Mouse (Mus musculus): Measurements from ENCODE around the gene Galnt14.

Galnt14 gene

DNA sequence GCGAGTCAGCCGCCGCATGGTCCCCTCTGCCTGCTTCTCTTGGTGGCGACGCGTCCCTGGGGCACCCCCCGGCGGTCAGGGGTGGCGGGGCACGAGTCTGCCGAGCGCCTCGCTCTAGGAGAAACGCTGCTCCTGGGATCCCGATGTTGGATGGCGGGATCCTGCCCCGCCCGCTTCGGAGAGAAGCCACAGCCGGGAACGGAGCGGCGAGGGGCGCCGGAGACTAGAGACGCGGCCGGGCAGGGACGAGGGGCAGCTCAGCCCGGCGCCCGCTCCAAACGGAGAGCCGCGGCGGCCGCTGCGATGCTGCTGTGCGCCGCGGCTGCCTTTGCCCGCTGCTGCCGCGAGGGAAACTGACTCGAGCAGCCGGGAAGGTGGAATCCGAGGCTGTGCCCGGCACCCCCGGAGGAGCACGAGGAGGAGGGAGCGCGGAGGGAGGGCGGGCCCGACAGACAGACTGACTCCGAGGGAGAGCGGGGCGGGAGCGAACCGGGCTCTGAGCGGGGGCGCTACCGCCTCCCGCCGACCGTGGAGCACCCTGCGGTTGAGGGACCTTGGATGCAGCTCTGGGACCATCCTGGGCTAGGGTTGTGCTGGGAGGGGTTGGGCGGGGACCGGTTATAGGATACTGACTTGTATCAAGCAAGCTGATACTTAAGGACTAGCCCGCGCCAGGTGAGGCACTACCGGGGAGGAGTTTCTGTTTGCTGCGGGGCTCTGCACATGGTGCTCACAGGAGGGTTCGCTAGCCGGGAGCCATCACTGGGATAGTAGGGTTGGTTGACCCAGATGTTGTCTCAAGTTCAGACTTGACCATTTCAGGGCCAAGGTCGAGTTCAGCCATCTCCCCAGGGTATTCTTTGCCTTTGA is at the start of gene Galnt14:
TSS of gene Galnt14 (minus strand) at position 412 of the 870 bp plus-strand sequence.
- DNase-seq, result peak; percentile 20

DNA sequence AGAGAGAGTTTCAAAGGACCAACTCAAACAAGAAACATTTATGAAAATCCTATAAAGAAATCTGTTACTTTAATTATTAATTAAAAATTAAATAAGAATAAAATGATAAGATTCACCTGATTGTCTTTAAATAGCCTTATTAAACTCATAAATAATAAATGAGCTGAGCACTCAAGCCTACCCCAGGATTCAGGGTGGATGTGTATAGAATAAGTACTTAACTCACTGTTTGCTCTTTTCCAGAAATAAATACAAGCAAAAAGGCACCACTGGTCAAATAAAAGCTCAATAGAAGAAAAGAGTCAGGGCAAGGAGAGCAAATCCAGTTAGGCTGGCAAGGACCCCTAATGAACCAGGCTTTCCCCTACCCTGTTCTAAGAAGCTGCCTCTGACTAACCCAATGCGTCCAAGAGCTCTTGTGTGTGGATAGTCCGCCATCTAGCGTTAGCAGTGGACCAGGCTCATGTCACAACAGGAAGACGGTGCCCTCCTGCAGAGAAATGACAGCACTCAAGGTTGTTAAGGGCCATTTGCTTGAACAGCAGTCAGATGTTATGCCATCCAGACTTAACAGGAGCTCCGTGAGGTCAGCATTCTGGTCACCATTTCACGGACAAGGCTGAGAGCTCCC is 33.5 kb upstream of the Galnt14 start:
- peak; percentile 55 for DNase-seq

GRCm38 (mm10) chr17:73723885-73724682 is 13.8 kb upstream of the Galnt14 start:
- no peak for DNase-seq

DNA sequence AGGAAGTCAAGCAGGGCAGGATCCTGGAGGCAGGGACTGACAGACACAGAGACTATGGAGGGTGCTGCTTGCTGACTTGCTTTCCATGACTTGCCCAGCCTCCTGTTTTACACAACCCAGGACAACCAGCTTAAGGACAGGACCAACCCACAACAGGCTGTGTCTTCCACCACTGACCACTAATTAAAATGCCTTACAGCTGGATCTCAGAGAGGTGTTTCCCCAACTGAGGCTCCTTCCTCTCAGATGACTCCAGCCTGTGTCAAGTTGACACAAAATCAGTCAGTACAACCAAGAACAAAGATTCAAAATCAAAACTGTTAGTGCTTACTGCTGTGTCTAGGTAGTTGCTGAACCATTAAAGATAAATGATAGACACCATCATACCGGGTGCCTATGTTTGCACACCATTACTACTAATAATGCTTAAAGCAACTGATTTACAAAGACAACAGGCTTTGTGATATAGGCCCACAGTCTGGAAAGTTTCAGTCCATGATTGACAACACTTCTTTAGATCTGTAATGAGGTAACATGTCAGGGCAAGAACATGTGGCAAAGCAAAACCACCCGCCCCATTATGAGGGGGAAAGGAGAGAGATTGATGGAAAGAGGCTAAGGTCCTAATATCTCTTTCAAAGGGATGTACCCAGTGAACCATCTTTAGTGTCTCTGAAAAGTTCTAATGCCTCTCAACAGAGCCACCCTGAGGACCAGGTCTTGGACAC is 8.9 kb upstream of the Galnt14 start:
- no peak for DNase-seq

- DNase-seq, result no peak
These were observed 6.4 kb upstream of the Galnt14 start for GRCm38 (mm10) chr17:73716684-73717083.

DNA sequence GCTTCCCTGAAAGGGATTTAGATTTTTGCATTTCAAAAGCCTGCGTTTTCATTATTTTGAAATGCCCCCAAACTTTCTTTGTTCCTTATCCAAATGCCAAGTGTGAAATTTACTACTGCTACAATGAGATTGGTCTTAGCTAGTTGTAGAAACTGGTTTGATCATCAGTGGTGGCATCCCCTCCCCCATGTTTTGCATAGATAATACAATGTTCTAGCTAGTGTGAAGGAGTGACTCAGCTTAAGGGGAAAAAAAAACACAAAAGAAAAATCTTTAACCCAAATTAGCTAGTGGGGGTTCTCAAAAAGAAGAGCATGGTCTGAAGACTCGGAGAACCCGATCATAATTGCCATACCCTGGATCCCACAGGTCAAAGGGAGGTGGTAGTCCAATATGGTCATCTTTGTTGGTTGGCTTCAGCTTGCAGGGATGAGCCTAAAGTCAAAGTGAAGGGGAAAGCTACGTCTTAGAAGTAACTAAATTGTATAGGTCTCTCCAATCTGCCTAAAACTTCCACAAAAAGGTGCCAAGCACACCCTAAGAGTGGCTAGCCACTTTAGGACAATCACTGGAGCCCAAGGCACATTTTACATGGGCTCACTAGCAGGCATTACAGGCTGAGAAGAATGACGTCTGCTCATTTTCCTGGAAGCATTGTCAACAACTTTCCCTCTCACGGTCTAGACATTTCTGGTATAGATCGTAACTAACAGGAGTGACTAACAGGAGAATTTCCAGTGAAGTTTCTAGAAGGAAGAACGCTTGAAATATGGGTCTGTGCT is 4.4 kb upstream of the Galnt14 start:
- no peak for DNase-seq

DNA sequence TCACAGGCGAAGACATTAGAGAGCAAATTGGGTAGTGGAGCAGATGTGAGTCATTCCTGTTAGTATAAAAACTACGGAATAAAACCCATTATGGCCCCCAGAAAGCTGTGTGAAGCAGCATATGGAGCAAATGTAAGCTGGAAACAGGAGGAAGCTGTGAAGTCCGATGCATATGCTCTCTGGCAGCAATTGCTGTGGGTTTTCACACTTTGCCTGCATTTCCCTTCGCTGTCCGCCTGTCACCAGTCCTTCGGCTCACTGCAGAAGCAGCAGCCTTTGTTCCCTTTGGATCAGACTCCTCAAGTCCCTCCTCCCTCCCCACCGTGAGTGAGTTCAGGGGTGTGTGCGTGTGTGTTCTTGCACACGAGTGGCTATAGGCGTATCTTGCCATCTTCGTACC is 3.1 kb upstream of the Galnt14 start:
- peak; percentile 18 for DNase-seq

- DNase-seq, result peak; percentile 53
These were observed 1.7 kb upstream of the Galnt14 start for GRCm38 (mm10) chr17:73711919-73712318.

DNA sequence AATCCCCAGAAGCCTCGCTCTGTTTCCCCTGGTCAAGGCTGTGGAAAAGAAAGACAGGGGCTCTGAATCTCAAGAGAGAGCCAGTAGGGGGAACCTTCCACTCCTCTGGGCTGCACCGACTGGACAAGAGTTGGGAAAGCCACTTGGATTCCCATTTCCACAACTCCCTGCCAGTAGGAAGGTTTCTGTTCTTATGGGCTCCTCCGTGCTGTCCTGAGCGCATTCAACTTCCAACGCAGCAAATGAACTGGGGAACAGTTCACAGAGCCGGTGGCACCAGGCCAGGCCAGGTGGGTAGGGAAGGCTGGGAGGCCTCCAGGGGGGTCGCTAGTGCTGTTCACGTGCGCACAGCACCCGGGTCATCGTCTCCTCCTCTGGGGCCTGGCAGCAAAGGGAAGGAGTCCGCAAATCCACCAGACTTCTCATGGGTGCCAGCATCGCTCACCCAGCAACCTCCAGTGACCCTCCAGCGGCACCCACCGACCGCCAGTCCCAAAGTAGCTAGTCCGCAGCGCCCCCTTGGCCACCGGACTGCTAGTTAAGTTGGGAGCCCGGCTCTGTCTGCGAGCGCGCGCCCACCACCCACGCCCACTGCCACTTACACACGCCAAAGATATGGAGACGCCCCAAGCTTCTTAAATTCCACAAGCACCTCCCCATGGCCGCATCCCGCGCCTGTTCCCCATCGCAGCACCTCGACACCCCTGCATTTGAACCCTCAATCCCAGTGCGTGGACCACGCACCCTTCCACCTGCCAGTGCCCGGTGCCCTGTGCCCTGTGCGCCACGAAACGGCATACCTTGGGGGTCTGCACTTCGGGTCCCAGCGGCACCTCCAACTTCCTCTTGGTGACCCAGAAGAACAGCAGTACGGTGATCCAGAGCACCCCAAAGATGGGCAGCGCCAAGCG is 867 bp downstream of the Galnt14 start:
- no peak for DNase-seq

GRCm38 (mm10) chr17:73708451-73708850 is 1.8 kb downstream of the Galnt14 start:
- no peak for DNase-seq

DNA sequence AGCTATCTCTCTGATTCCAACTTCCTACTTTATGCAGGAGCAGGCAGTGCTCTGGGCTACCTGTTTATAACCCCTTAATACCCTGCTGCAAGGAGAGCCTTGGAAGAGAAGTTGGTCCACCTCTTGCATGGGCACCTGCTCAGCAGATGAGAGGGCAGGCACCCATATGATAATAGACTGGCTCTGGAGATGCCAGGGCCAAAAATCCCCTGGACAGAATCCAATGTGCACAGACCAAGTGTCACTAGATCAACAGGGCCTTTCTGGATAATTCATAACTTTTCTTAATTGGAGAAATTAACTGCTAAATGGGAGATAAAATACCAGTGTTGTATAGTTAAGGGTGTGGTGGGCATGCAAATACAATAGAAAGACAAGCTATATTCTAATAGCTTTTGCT is 6.7 kb downstream of the Galnt14 start:
- DNase-seq, result no peak

- DNase-seq, result no peak
These were observed 9.2 kb downstream of the Galnt14 start for GRCm38 (mm10) chr17:73701016-73701415.

- DNase-seq, result no peak
These were observed 10.4 kb downstream of the Galnt14 start for GRCm38 (mm10) chr17:73699881-73700280.

DNA sequence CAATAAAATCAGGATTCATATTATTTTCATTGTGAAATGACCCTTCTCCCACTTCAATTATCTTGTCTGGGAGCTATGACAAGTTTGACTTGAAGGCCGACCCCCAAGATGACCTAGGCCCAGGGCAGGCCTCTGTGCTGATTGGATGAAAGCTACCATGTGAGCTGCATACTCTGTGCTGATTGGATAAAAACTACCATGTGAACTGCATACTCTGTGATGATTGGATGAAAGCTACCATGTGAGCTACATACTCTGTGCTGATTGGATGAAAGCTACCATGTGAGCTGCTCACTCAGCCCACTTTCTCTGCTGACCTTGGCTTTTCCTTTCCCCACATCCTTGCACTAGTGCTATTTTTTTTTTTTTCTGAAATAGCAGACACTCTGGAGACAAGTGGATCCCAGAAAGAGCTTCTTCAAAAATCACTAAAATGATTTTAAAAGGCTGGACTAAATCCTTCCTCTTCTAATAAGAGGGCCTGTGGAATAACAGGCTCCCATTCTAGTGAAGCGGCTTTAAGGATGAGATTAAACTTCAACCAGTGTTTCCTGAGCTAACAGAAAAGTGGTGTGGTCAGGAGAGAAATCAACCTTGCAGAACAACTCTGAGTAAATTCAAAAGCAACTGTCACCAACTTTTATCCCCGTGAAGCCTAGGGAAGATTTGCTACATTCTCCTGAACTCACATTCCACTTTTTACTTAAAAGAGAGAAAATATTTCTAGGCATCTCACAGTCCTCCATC is 15.9 kb downstream of the Galnt14 start:
- DNase-seq, result no peak

DNA sequence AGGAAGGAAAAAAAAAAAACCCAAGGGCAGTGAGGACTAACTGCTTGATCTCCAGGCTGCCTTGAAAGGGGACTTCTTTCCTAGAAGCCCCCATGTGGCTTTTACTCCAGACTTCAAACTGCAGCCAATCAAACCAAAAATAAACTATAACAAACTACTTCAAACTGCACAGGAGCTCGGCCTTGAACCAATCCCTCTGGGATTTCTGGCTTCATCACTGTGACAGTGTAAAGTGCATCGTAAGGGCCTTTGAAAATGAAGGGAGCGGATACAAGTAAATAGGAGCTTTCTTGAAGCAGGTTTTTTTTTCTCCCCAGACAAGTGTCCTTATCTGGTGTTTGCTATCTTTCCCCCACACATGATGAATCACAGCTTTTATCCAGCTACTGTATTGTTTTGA is 22.0 kb downstream of the Galnt14 start:
- no peak for DNase-seq

- no peak for DNase-seq
These were observed 24.0 kb downstream of the Galnt14 start for GRCm38 (mm10) chr17:73686292-73686691.

GRCm38 (mm10) chr17:73684746-73685145 is 25.5 kb downstream of the Galnt14 start:
- no peak for DNase-seq

DNA sequence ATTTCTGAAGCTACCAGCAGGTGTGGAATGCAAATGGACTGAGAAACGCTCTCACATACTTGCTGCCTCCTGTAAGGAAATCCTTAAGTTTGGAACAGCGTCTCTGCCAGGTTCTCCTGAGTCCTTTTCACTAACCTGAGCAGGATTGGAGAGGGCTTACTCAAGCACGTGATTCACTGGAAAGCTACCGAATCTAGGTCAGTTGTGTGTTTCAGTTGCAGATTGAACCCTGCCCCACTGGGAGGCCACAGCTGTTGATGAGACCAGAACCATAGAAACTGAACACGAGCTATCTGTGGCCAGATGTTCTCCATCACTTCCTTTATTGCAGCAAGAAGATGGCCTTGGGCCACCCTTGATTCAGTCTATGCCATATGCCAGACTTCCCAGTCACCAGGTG is 38.3 kb downstream of the Galnt14 start:
- DNase-seq, result no peak

DNA sequence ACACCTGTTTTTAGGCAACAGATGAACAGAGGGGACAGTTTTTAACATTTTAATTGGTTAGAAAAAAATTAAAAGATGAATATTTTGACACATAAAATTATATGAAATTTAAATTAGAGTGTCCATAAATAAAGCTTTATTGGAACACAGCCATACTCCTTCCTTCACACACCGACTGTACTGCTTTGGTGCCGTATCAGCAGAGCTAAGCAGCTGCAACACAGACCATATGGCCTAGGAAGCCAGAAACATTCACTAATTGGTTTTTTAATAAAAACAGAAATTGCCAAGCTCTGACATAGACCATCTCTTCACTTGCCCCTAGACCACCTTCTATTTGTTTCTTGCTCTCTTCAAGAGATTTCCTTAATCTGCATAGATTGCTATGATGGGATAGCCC is 40.2 kb downstream of the Galnt14 start:
- no peak for DNase-seq

GRCm38 (mm10) chr17:73668996-73669395 is 41.3 kb downstream of the Galnt14 start:
- no peak for DNase-seq

Data from cerebellum, adult 11-12 months (tissue).